ENCODE assay signal across 8 mouse cellular contexts in genomic region chr1:86532362-86533051, GRCm38 (mm10). TPM values are rescaled to one million over a fixed set of nuclear protein-coding genes. Genes with fewer than 3 reads are reported as not detected.
DNase-seq lines count a peak whose midpoint lies in the region; ATAC-seq lines count a peak whose summit lies in the region.

No protein-coding gene starts in this region.

- 26% methylated on average over 11 of the region's 11 CpGs for WGBS in heart, embryonic 14.5 days
- 26% methylated on average over 11 of the region's 11 CpGs for WGBS in liver, embryonic 12.5 days (ENCODE audit: insufficient replicate concordance)
- 27% methylated on average over 11 of the region's 11 CpGs for WGBS in stomach, embryonic 14.5 days

- no peaks in the 10 kb centered on the region for H3K9me3 ChIP-seq in heart, embryonic 14.5 days (ENCODE audit: control insufficient read depth, low read length)
- H3K9me3 ChIP-seq in liver, embryonic 12.5 days (replicated peaks), result no peaks in the 10 kb centered on the region
- H3K9me3 ChIP-seq in stomach, embryonic 14.5 days (ENCODE audit: control insufficient read depth, low read depth, low read length), result no peaks in the 10 kb centered on the region

- H3K9ac ChIP-seq in heart, embryonic 14.5 days (ENCODE audit: low read length), result peak overlapping the region; percentile 56; the same call in 1 of the 2 replicates
- H3K9ac ChIP-seq in liver, embryonic 12.5 days, result no peak overlapping the region
- H3K9ac ChIP-seq in stomach, embryonic 14.5 days (replicated peaks; ENCODE audit: low read depth, low read length), result no peak overlapping the region

- DNase-seq in CD4-positive helper T cell, adult 2 months (ENCODE audit: low read depth, low spot score), result peak; percentile 90
- peak; percentile 73 for DNase-seq in brain, embryonic 18.5 days (ENCODE audit: low read depth, low spot score)
- DNase-seq in fibroblast of lung, adult 2 months (ENCODE audit: low read depth), result peak; percentile 63
- DNase-seq in kidney, postnatal 10 days, result peak; percentile 96
- peak; percentile 91 to 94 for DNase-seq in natural killer cell, adult 2 months (ENCODE audit: low spot score in 2 of 2)

- H3K27me3 ChIP-seq in heart, embryonic 14.5 days (ENCODE audit: control insufficient read depth, insufficient read depth, low read length), result no peaks in the 10 kb centered on the region
- H3K27me3 ChIP-seq in liver, embryonic 12.5 days (replicated peaks), result no peaks in the 10 kb centered on the region
- no peaks in the 10 kb centered on the region for H3K27me3 ChIP-seq in stomach, embryonic 14.5 days (ENCODE audit: control insufficient read depth, insufficient read depth, low read length)

- H3K36me3 ChIP-seq in heart, embryonic 14.5 days (ENCODE audit: control insufficient read depth, insufficient read depth, low read length), result peaks cover 28% of the 10 kb centered on the region
- H3K36me3 ChIP-seq in liver, embryonic 12.5 days, result peaks cover 43% of the 10 kb centered on the region
- peaks cover 26% of the 10 kb centered on the region for H3K36me3 ChIP-seq in stomach, embryonic 14.5 days (ENCODE audit: control insufficient read depth, insufficient read depth, low read length)

- ATAC-seq in heart, embryonic 14.5 days (ENCODE audit: insufficient number of reproducible peaks, insufficient read depth, low FRiP score, low read depth), result peak; percentile 11; the same call in 1 of the 2 replicates
- peak; percentile 60 for ATAC-seq in liver, embryonic 12.5 days
- peak; percentile 53 for ATAC-seq in stomach, embryonic 14.5 days (ENCODE audit: insufficient number of reproducible peaks, insufficient read depth, low FRiP score, low read depth)

- peak overlapping the region; percentile 29 for H3K4me2 ChIP-seq in heart, embryonic 14.5 days (ENCODE audit: low read length)
- peak overlapping the region; percentile 15 for H3K4me2 ChIP-seq in liver, embryonic 12.5 days
- no peak overlapping the region for H3K4me2 ChIP-seq in stomach, embryonic 14.5 days (replicated peaks; ENCODE audit: low read depth, low read length)

- H3K4me1 ChIP-seq in heart, embryonic 14.5 days (ENCODE audit: control insufficient read depth in 2 of 2, insufficient read depth in 2 of 2, low read length in 2 of 2), result peaks cover 5 to 25% of the 10 kb centered on the region in 2 experiments
- H3K4me1 ChIP-seq in liver, embryonic 12.5 days, result peaks cover 37% of the 10 kb centered on the region
- peaks cover 16% of the 10 kb centered on the region for H3K4me1 ChIP-seq in stomach, embryonic 14.5 days (ENCODE audit: control insufficient read depth, insufficient read depth, low read length)

- no peak overlapping the region for H3K4me3 ChIP-seq in heart, embryonic 14.5 days (ENCODE audit: control insufficient read depth in 1 of 2, insufficient read depth in 1 of 2, low read depth in 1 of 2, low read length in 2 of 2)
- H3K4me3 ChIP-seq in liver, embryonic 12.5 days, result no peak overlapping the region
- no peak overlapping the region for H3K4me3 ChIP-seq in stomach, embryonic 14.5 days (ENCODE audit: low read depth, low read length)

- no peak overlapping the region for H3K27ac ChIP-seq in heart, embryonic 14.5 days (replicated peaks in 1 of 2; ENCODE audit: control insufficient read depth in 1 of 2, insufficient read depth in 1 of 2, low read depth in 2 of 2, low read length in 2 of 2)
- H3K27ac ChIP-seq in liver, embryonic 12.5 days, result peak overlapping the region; percentile 73
- peak overlapping the region; percentile 44; the same call in 1 of the 2 replicates for H3K27ac ChIP-seq in stomach, embryonic 14.5 days (ENCODE audit: low read length)

RNA-seq across cellular contexts. Expression of gene Ptma, which starts 6.0 kb away (rescaled TPM):
- polyA plus RNA-seq in heart, embryonic 14.5 days (2014; fragmentation: Nextera tagmentation; extraction: Ambion mirVana), result 788 and 789 TPM in 2 replicates
- 1,639 and 1,657 TPM in 2 replicates for polyA plus RNA-seq in liver, embryonic 12.5 days (2016; fragmentation: Nextera tagmentation; extraction: Ambion mirVana)
- 2,677 and 2,766 TPM in 2 replicates for polyA plus RNA-seq in stomach, embryonic 14.5 days (2014; fragmentation: Nextera tagmentation; extraction: Ambion mirVana)

RNA-seq across cellular contexts. Expression of gene Pde6d, which starts 49.9 kb away (rescaled TPM):
- polyA plus RNA-seq in heart, embryonic 14.5 days (2014; fragmentation: Nextera tagmentation; extraction: Ambion mirVana), result 63.5 and 67.9 TPM in 2 replicates
- 44.0 and 48.0 TPM in 2 replicates for polyA plus RNA-seq in liver, embryonic 12.5 days (2016; fragmentation: Nextera tagmentation; extraction: Ambion mirVana)
- polyA plus RNA-seq in stomach, embryonic 14.5 days (2014; fragmentation: Nextera tagmentation; extraction: Ambion mirVana), result 48.4 and 56.6 TPM in 2 replicates

RNA-seq across cellular contexts. Expression of gene Cops7b, which starts 50.2 kb away (rescaled TPM):
- polyA plus RNA-seq in heart, embryonic 14.5 days (2014; fragmentation: Nextera tagmentation; extraction: Ambion mirVana), result 20.7 and 20.9 TPM in 2 replicates
- 23.4 and 24.3 TPM in 2 replicates for polyA plus RNA-seq in liver, embryonic 12.5 days (2016; fragmentation: Nextera tagmentation; extraction: Ambion mirVana)
- polyA plus RNA-seq in stomach, embryonic 14.5 days (2014; fragmentation: Nextera tagmentation; extraction: Ambion mirVana), result 38.2 and 38.9 TPM in 2 replicates

Comparison
In these comparisons a context has a peak if more than half of its experiments do, and no peak if none do; other contexts are left out.
1. H3K27ac ChIP-seq: peak in liver, embryonic 12.5 days (single experiment) and stomach, embryonic 14.5 days (single experiment); none in heart, embryonic 14.5 days (0 of 2).
2. Peak in every context shown above with its lines, with median percentiles within 50 percentile points of each other: DNase-seq and ATAC-seq.